Mouse (Mus musculus): Measurements from ENCODE around the gene Fam210b.

- TF ChIP-seq CTCF (IDR thresholded peaks at IDR 0.05) (peak; percentile 81), EP300 (IDR thresholded peaks at IDR 0.05) (no peak)
Measured at GRCm38 (mm10) chr2:172329179-172329578, 16.2 kb upstream of the Fam210b start.

Data from lung, postnatal 0 days (tissue).